Mouse (Mus musculus) 3134 (cell line): ENCODE results near the gene Rasl11a.
A peak's percentile ranks its signal among the peaks of the same experiment; 100 is the strongest.
"Not testable (repeated sequence)": the region's sequence is repeated elsewhere in the genome, so short reads cannot be mapped to it uniquely, and the experiment has no call there.

Experiments
- DNase-seq: peaks from one replicate; pipeline ENCODE4 v3.0.0-alpha.2; 2011; ENCODE audit warnings: low spot score; ENCODE audit not compliant: insufficient read length; ENCODE audit errors: extremely low read depth

Rasl11a gene

GRCm38 (mm10) chr5:146841996-146842395 is 2.9 kb upstream of the Rasl11a start:
- no peak for DNase-seq

GRCm38 (mm10) chr5:146844301-146844941 is 450 bp upstream of the Rasl11a start:
- no peak for DNase-seq

GRCm38 (mm10) chr5:146846489-146846888 is 1.6 kb downstream of the Rasl11a start:
- DNase-seq = no peak

GRCm38 (mm10) chr5:146848936-146849582 is 4.2 kb downstream of the Rasl11a start:
- DNase-seq = no peak

- DNase-seq = no peak
These were observed 11.2 kb downstream of the Rasl11a start for GRCm38 (mm10) chr5:146856106-146856505.

- DNase-seq = no peak
These were observed 12.7 kb downstream of the Rasl11a start for GRCm38 (mm10) chr5:146857620-146858019.

GRCm38 (mm10) chr5:146858772-146859171 is 13.9 kb downstream of the Rasl11a start:
- DNase-seq = no peak

- DNase-seq = no peak
These were observed 14.4 kb downstream of the Rasl11a start for GRCm38 (mm10) chr5:146859246-146859645.

GRCm38 (mm10) chr5:146860222-146860998 is 15.5 kb downstream of the Rasl11a start:
- DNase-seq = no peak

GRCm38 (mm10) chr5:146861588-146861987 is 16.7 kb downstream of the Rasl11a start:
- DNase-seq = no peak

- DNase-seq = no peak
These were observed 20.6 kb downstream of the Rasl11a start for GRCm38 (mm10) chr5:146865511-146865910.

- no peak for DNase-seq
These were observed 21.4 kb downstream of the Rasl11a start for GRCm38 (mm10) chr5:146866277-146866676.

- DNase-seq = peak; percentile 43
These were observed 22.5 kb downstream of the Rasl11a start for GRCm38 (mm10) chr5:146867246-146867945.

- no peak for DNase-seq
These were observed 23.1 kb downstream of the Rasl11a start for GRCm38 (mm10) chr5:146867946-146868314.

- no peak for DNase-seq
These were observed 28.2 kb downstream of the Rasl11a start for GRCm38 (mm10) chr5:146872981-146873631.

- DNase-seq = no peak
These were observed 31.2 kb downstream of the Rasl11a start for GRCm38 (mm10) chr5:146876024-146876423.

GRCm38 (mm10) chr5:146877882-146878281 is 33.0 kb downstream of the Rasl11a start:
- not testable (repeated sequence) for DNase-seq

GRCm38 (mm10) chr5:146882261-146882660 is 37.4 kb downstream of the Rasl11a start:
- DNase-seq = no peak

- no peak for DNase-seq
These were observed 38.2 kb downstream of the Rasl11a start for GRCm38 (mm10) chr5:146883053-146883452.

GRCm38 (mm10) chr5:146883486-146884272 is 38.8 kb downstream of the Rasl11a start:
- peak; percentile 41 for DNase-seq
